Mouse (Mus musculus): Measurements from ENCODE around the gene Capn8. TPM values are rescaled to one million over a fixed set of nuclear protein-coding genes. Genes with fewer than 3 reads are reported as not detected.

The Capn8 gene
- polyA plus RNA-seq, 1 experiment from 2014 or later = 0.05 TPM

GRCm38 (mm10) chr1:182645211-182645668 is 80.4 kb downstream of the Capn8 start:
- H3K36me3 ChIP-seq (ENCODE audit: control insufficient read depth, insufficient read depth) = no peaks in the 10 kb centered on the region
- no peak overlapping the region for H3K27ac ChIP-seq (ENCODE audit: low read length)
- no peak overlapping the region for H3K4me2 ChIP-seq (ENCODE audit: low read depth, low read length)
- H3K4me1 ChIP-seq (ENCODE audit: control insufficient read depth, low read depth, low read length) = no peaks in the 10 kb centered on the region
- no peak for ATAC-seq (ENCODE audit: low read depth)
- no peaks in the 10 kb centered on the region for H3K9me3 ChIP-seq (replicated peaks; ENCODE audit: control insufficient read depth, low read length)
- H3K27me3 ChIP-seq (ENCODE audit: control insufficient read depth, insufficient read depth, low read depth, low read length) = no peaks in the 10 kb centered on the region
- 63% methylated on average over 6 of the region's 6 CpGs for WGBS (ENCODE audit: insufficient replicate concordance)
- H3K4me3 ChIP-seq (ENCODE audit: low read depth, low read length) = no peak overlapping the region
- no peak overlapping the region for H3K9ac ChIP-seq (ENCODE audit: low read depth, low read length)

- 47% methylated on average over 3 of the region's 3 CpGs for WGBS (ENCODE audit: insufficient replicate concordance)
- Histone ChIP-seq H3K4me3 (ENCODE audit: low read depth, low read length) (no peak overlapping the region), H3K4me1 (ENCODE audit: control insufficient read depth, low read depth, low read length) (no peaks in the 10 kb centered on the region), H3K4me2 (ENCODE audit: low read depth, low read length) (no peak overlapping the region), H3K27me3 (ENCODE audit: control insufficient read depth, insufficient read depth, low read depth, low read length) (no peaks in the 10 kb centered on the region), H3K36me3 (ENCODE audit: control insufficient read depth, insufficient read depth) (no peaks in the 10 kb centered on the region), H3K27ac (ENCODE audit: low read length) (no peak overlapping the region), H3K9me3 (replicated peaks; ENCODE audit: control insufficient read depth, low read length) (no peaks in the 10 kb centered on the region), H3K9ac (ENCODE audit: low read depth, low read length) (no peak overlapping the region)
- ATAC-seq (ENCODE audit: low read depth) = no peak
These were observed 82.0 kb downstream of the Capn8 start for GRCm38 (mm10) chr1:182646796-182647195.

- Histone ChIP-seq H3K27ac (ENCODE audit: low read length) (no peak overlapping the region), H3K4me3 (ENCODE audit: low read depth, low read length) (no peak overlapping the region), H3K9me3 (replicated peaks; ENCODE audit: control insufficient read depth, low read length) (no peaks in the 10 kb centered on the region), H3K36me3 (ENCODE audit: control insufficient read depth, insufficient read depth) (no peaks in the 10 kb centered on the region), H3K27me3 (ENCODE audit: control insufficient read depth, insufficient read depth, low read depth, low read length) (no peaks in the 10 kb centered on the region), H3K9ac (ENCODE audit: low read depth, low read length) (no peak overlapping the region), H3K4me1 (ENCODE audit: control insufficient read depth, low read depth, low read length) (no peaks in the 10 kb centered on the region), H3K4me2 (ENCODE audit: low read depth, low read length) (no peak overlapping the region)
- 15% methylated on average over 6 of the region's 6 CpGs for WGBS (ENCODE audit: insufficient replicate concordance)
- ATAC-seq (ENCODE audit: low read depth) = no peak
These were observed 93.0 kb downstream of the Capn8 start for GRCm38 (mm10) chr1:182657760-182658159.

GRCm38 (mm10) chr1:182660365-182660764 is 95.6 kb downstream of the Capn8 start:
- WGBS (ENCODE audit: insufficient replicate concordance) = 36% methylated on average over 7 of the region's 7 CpGs
- no peak overlapping the region for H3K4me2 ChIP-seq (ENCODE audit: low read depth, low read length)
- H3K9me3 ChIP-seq (replicated peaks; ENCODE audit: control insufficient read depth, low read length) = no peaks in the 10 kb centered on the region
- no peaks in the 10 kb centered on the region for H3K4me1 ChIP-seq (ENCODE audit: control insufficient read depth, low read depth, low read length)
- H3K9ac ChIP-seq (ENCODE audit: low read depth, low read length) = no peak overlapping the region
- H3K4me3 ChIP-seq (ENCODE audit: low read depth, low read length) = no peak overlapping the region
- no peak overlapping the region for H3K27ac ChIP-seq (ENCODE audit: low read length)
- no peaks in the 10 kb centered on the region for H3K27me3 ChIP-seq (ENCODE audit: control insufficient read depth, insufficient read depth, low read depth, low read length)
- ATAC-seq (ENCODE audit: low read depth) = no peak
- H3K36me3 ChIP-seq (ENCODE audit: control insufficient read depth, insufficient read depth) = no peaks in the 10 kb centered on the region

GRCm38 (mm10) chr1:182663671-182664070 is 98.9 kb downstream of the Capn8 start:
- 59% methylated on average over 11 of the region's 11 CpGs for WGBS (ENCODE audit: insufficient replicate concordance)
- H3K9me3 ChIP-seq (replicated peaks; ENCODE audit: control insufficient read depth, low read length) = no peaks in the 10 kb centered on the region

GRCm38 (mm10) chr1:182664841-182665240 is 100.0 kb downstream of the Capn8 start:
- no peak for ATAC-seq (ENCODE audit: low read depth)
- H3K4me3 ChIP-seq (ENCODE audit: low read depth, low read length) = no peak overlapping the region
- WGBS (ENCODE audit: insufficient replicate concordance) = 55% methylated on average over 4 of the region's 4 CpGs

More at GRCm38 (mm10) chr1:182663671-182664070, 98.9 kb downstream of the Capn8 start:
- Histone ChIP-seq H3K4me3 (ENCODE audit: low read depth, low read length) (no peak overlapping the region), H3K9ac (ENCODE audit: low read depth, low read length) (no peak overlapping the region), H3K4me2 (ENCODE audit: low read depth, low read length) (no peak overlapping the region), H3K36me3 (ENCODE audit: control insufficient read depth, insufficient read depth) (no peaks in the 10 kb centered on the region), H3K4me1 (ENCODE audit: control insufficient read depth, low read depth, low read length) (no peaks in the 10 kb centered on the region), H3K27me3 (ENCODE audit: control insufficient read depth, insufficient read depth, low read depth, low read length) (no peaks in the 10 kb centered on the region), H3K27ac (ENCODE audit: low read length) (no peak overlapping the region)
- no peak for ATAC-seq (ENCODE audit: low read depth)

GRCm38 (mm10) chr1:182667281-182667680 is 102.5 kb downstream of the Capn8 start:
- no peaks in the 10 kb centered on the region for H3K9me3 ChIP-seq (replicated peaks; ENCODE audit: control insufficient read depth, low read length)

More at GRCm38 (mm10) chr1:182664841-182665240, 100.0 kb downstream of the Capn8 start:
- Histone ChIP-seq H3K4me2 (ENCODE audit: low read depth, low read length) (no peak overlapping the region), H3K4me1 (ENCODE audit: control insufficient read depth, low read depth, low read length) (no peaks in the 10 kb centered on the region), H3K27ac (ENCODE audit: low read length) (no peak overlapping the region), H3K36me3 (ENCODE audit: control insufficient read depth, insufficient read depth) (no peaks in the 10 kb centered on the region), H3K9me3 (replicated peaks; ENCODE audit: control insufficient read depth, low read length) (no peaks in the 10 kb centered on the region), H3K27me3 (ENCODE audit: control insufficient read depth, insufficient read depth, low read depth, low read length) (no peaks in the 10 kb centered on the region), H3K9ac (ENCODE audit: low read depth, low read length) (no peak overlapping the region)

GRCm38 (mm10) chr1:182669741-182670140 is 104.9 kb downstream of the Capn8 start:
- 64% methylated on average over 11 of the region's 11 CpGs for WGBS (ENCODE audit: insufficient replicate concordance)
- Histone ChIP-seq H3K36me3 (ENCODE audit: control insufficient read depth, insufficient read depth) (no peaks in the 10 kb centered on the region), H3K9me3 (replicated peaks; ENCODE audit: control insufficient read depth, low read length) (no peaks in the 10 kb centered on the region), H3K9ac (ENCODE audit: low read depth, low read length) (no peak overlapping the region), H3K4me1 (ENCODE audit: control insufficient read depth, low read depth, low read length) (no peaks in the 10 kb centered on the region), H3K27me3 (ENCODE audit: control insufficient read depth, insufficient read depth, low read depth, low read length) (no peaks in the 10 kb centered on the region), H3K4me3 (ENCODE audit: low read depth, low read length) (no peak overlapping the region), H3K27ac (ENCODE audit: low read length) (no peak overlapping the region), H3K4me2 (ENCODE audit: low read depth, low read length) (no peak overlapping the region)
- no peak for ATAC-seq (ENCODE audit: low read depth)

More at GRCm38 (mm10) chr1:182667281-182667680, 102.5 kb downstream of the Capn8 start:
- Histone ChIP-seq H3K4me3 (ENCODE audit: low read depth, low read length) (no peak overlapping the region), H3K9ac (ENCODE audit: low read depth, low read length) (no peak overlapping the region), H3K27me3 (ENCODE audit: control insufficient read depth, insufficient read depth, low read depth, low read length) (no peaks in the 10 kb centered on the region), H3K4me1 (ENCODE audit: control insufficient read depth, low read depth, low read length) (no peaks in the 10 kb centered on the region), H3K36me3 (ENCODE audit: control insufficient read depth, insufficient read depth) (no peaks in the 10 kb centered on the region), H3K4me2 (ENCODE audit: low read depth, low read length) (no peak overlapping the region), H3K27ac (ENCODE audit: low read length) (no peak overlapping the region)
- ATAC-seq (ENCODE audit: low read depth) = no peak
- WGBS (ENCODE audit: insufficient replicate concordance) = 71% methylated on average over 3 of the region's 3 CpGs

GRCm38 (mm10) chr1:182670563-182671342 is 105.9 kb downstream of the Capn8 start:
- Histone ChIP-seq H3K9me3 (replicated peaks; ENCODE audit: control insufficient read depth, low read length) (no peaks in the 10 kb centered on the region), H3K27me3 (ENCODE audit: control insufficient read depth, insufficient read depth, low read depth, low read length) (no peaks in the 10 kb centered on the region), H3K4me2 (ENCODE audit: low read depth, low read length) (no peak overlapping the region), H3K4me3 (ENCODE audit: low read depth, low read length) (no peak overlapping the region), H3K36me3 (ENCODE audit: control insufficient read depth, insufficient read depth) (no peaks in the 10 kb centered on the region), H3K9ac (ENCODE audit: low read depth, low read length) (no peak overlapping the region), H3K4me1 (ENCODE audit: control insufficient read depth, low read depth, low read length) (no peaks in the 10 kb centered on the region), H3K27ac (ENCODE audit: low read length) (no peak overlapping the region)
- ATAC-seq (ENCODE audit: low read depth) = peak; percentile 46; the same call in 1 of the 2 replicates
- WGBS (ENCODE audit: insufficient replicate concordance) = 30% methylated on average over 11 of the region's 11 CpGs

Measured in liver, embryonic 16.5 days (tissue).